Mouse (Mus musculus) embryonic facial prominence, embryonic 11.5 days (tissue): ENCODE results near the gene Pla2g3. TPM values are rescaled to one million over a fixed set of nuclear protein-coding genes. Genes with fewer than 3 reads are reported as not detected.

Experiments used
- ATAC-seq: fragments of 200-750 bp; cut with Nextera tagmentation; replicated peaks from 2 replicates; pipeline ENCODE4 v1.8.0; 2017; ENCODE audit warnings: low read depth; ENCODE audit not compliant: insufficient number of reproducible peaks, low FRiP score, low TSS enrichment
- DNase-seq: peaks from one replicate; pipeline ENCODE4 v3.0.0-alpha.2; 2015; ENCODE audit warnings: low spot score
- H3K27ac ChIP-seq: fragments of 300-500 bp; sonication (generic); replicated peaks from 2 replicates; pipeline ENCODE4 v1.5.1; 2014; ENCODE audit warnings: mild to moderate bottlenecking, low read depth, low read length, control low read depth
- H3K27me3 ChIP-seq: fragments of 300-500 bp; sonication (generic); 2 replicates; pipeline ENCODE4 v1.6.1; 2014; ENCODE audit warnings: mild to moderate bottlenecking, low read length, moderate library complexity, mixed read lengths; ENCODE audit not compliant: control insufficient read depth, insufficient read depth
- H3K36me3 ChIP-seq: fragments of 300-500 bp; sonication (generic); replicated peaks from 2 replicates; pipeline ENCODE4 v1.6.1; 2014; ENCODE audit warnings: low read depth, mild to moderate bottlenecking, low read length, moderate library complexity, mixed read lengths; ENCODE audit not compliant: control insufficient read depth, insufficient read depth
- H3K4me1 ChIP-seq: fragments of 300-500 bp; sonication (generic); 2 replicates; pipeline ENCODE4 v1.6.1; 2014; ENCODE audit warnings: low read length, mixed read lengths; ENCODE audit not compliant: control insufficient read depth, insufficient read depth
- H3K4me2 ChIP-seq: fragments of 300-500 bp; sonication (generic); 2 replicates; pipeline ENCODE4 v1.6.1; 2014; ENCODE audit warnings: low read depth, mild to moderate bottlenecking, control low read depth, low read length, moderate library complexity
- H3K4me3 ChIP-seq: fragments of 300-500 bp; sonication (generic); 2 replicates; pipeline ENCODE4 v1.5.1; 2014; ENCODE audit warnings: low read depth, low read length, control low read depth
- H3K9ac ChIP-seq: fragments of 300-500 bp; sonication (generic); replicated peaks from 2 replicates; pipeline ENCODE4 v1.6.1; 2014; ENCODE audit warnings: mild to moderate bottlenecking, control low read depth, low read length
- H3K9me3 ChIP-seq: fragments of 300-500 bp; sonication (generic); replicated peaks from 2 replicates; pipeline ENCODE4 v1.6.1; 2016; ENCODE audit warnings: mild to moderate bottlenecking, low read length, inconsistent platforms, mixed read lengths; ENCODE audit not compliant: control insufficient read depth
- WGBS: fragments of 180-500 bp; shearing (Covaris S2); extraction: QIAGEN DNeasy Blood & Tissue Kit; methylation state at CpG from one replicate; pipeline ENCODE4 v1.1.7; 2014; 5-methylcytosine and 5-hydroxymethylcytosine counted together
- polyA plus RNA-seq: library from polyadenylated mRNA; unstranded; fragments of >200 nt; fragmentation: Nextera tagmentation; extraction: Ambion mirVana; gene quantifications from 2 replicates; pipeline ENCODE4 v1.2.1, GENCODE M21; 2014

Pla2g3 gene
- polyA plus RNA-seq, 1 experiment from 2014 or later, result 0.41 TPM

GRCm38 (mm10) chr11:3517846-3518732 is 30.0 kb downstream of the Pla2g3 start:
- peaks cover 3% of the 10 kb centered on the region; the same call in 1 of the 2 replicates for H3K27me3 ChIP-seq
- peak overlapping the region; percentile 82; the same call in 1 of the 2 replicates for H3K4me2 ChIP-seq
- H3K36me3 ChIP-seq, result no peaks in the 10 kb centered on the region; the same call in none of the 2 replicates
- 62% methylated on average over 13 of the region's 13 CpGs for WGBS
- no peak for DNase-seq
- no peak for ATAC-seq
- no peak overlapping the region for H3K4me3 ChIP-seq
- no peak overlapping the region for H3K27ac ChIP-seq
- H3K4me1 ChIP-seq, result peaks cover 4% of the 10 kb centered on the region; the same call in 1 of the 2 replicates
- H3K9me3 ChIP-seq, result no peaks in the 10 kb centered on the region
- peak overlapping the region; percentile 41; the same call in 1 of the 2 replicates for H3K9ac ChIP-seq

GRCm38 (mm10) chr11:3519051-3519726 is 31.1 kb downstream of the Pla2g3 start:
- DNase-seq, result no peak

GRCm38 (mm10) chr11:3519756-3520398 is 31.8 kb downstream of the Pla2g3 start:
- no peak overlapping the region for H3K4me2 ChIP-seq
- peaks cover 3% of the 10 kb centered on the region; the same call in 1 of the 2 replicates for H3K27me3 ChIP-seq
- DNase-seq (no peak), ATAC-seq (no peak)
- H3K4me3 ChIP-seq, result no peak overlapping the region
- no peaks in the 10 kb centered on the region for H3K9me3 ChIP-seq
- H3K36me3 ChIP-seq, result no peaks in the 10 kb centered on the region; the same call in none of the 2 replicates
- whole genome bisulfite sequencing, result 84% methylated on average over 11 of the region's 11 CpGs
- H3K4me1 ChIP-seq, result peaks cover 4% of the 10 kb centered on the region; the same call in 1 of the 2 replicates
- H3K9ac ChIP-seq, result no peak overlapping the region
- no peak overlapping the region for H3K27ac ChIP-seq

More at GRCm38 (mm10) chr11:3519051-3519726, 31.1 kb downstream of the Pla2g3 start:
- Histone ChIP-seq H3K9me3 (no peaks in the 10 kb centered on the region), H3K9ac (no peak overlapping the region), H3K27me3 (peaks cover 3% of the 10 kb centered on the region; the same call in 1 of the 2 replicates), H3K4me3 (no peak overlapping the region), H3K36me3 (no peaks in the 10 kb centered on the region; the same call in none of the 2 replicates), H3K4me1 (peaks cover 4% of the 10 kb centered on the region; the same call in 1 of the 2 replicates), H3K4me2 (no peak overlapping the region), H3K27ac (no peak overlapping the region)
- no peak for ATAC-seq
- 76% methylated on average over 4 of the region's 4 CpGs for WGBS

GRCm38 (mm10) chr11:3520919-3521318 is 32.8 kb downstream of the Pla2g3 start:
- DNase-seq, result no peak
- ATAC-seq, result no peak
- no peak overlapping the region for H3K9ac ChIP-seq
- H3K4me3 ChIP-seq, result no peak overlapping the region
- no peaks in the 10 kb centered on the region; the same call in none of the 2 replicates for H3K36me3 ChIP-seq
- H3K27ac ChIP-seq, result no peak overlapping the region
- peaks cover 4% of the 10 kb centered on the region; the same call in 1 of the 2 replicates for H3K4me1 ChIP-seq
- 80% methylated on average over 14 of the region's 14 CpGs for WGBS
- no peak overlapping the region for H3K4me2 ChIP-seq
- no peaks in the 10 kb centered on the region for H3K9me3 ChIP-seq
- H3K27me3 ChIP-seq, result peaks cover 3% of the 10 kb centered on the region; the same call in 1 of the 2 replicates

GRCm38 (mm10) chr11:3521339-3522224 is 33.5 kb downstream of the Pla2g3 start:
- no peaks in the 10 kb centered on the region for H3K9me3 ChIP-seq
- H3K9ac ChIP-seq, result no peak overlapping the region
- no peak for DNase-seq
- H3K4me3 ChIP-seq, result no peak overlapping the region
- H3K4me2 ChIP-seq, result no peak overlapping the region
- H3K36me3 ChIP-seq, result no peaks in the 10 kb centered on the region; the same call in none of the 2 replicates
- 86% methylated on average over 23 of the region's 23 CpGs for WGBS
- H3K4me1 ChIP-seq, result peaks cover 4% of the 10 kb centered on the region; the same call in 1 of the 2 replicates
- H3K27me3 ChIP-seq, result no peaks in the 10 kb centered on the region
- ATAC-seq, result no peak
- H3K27ac ChIP-seq, result no peak overlapping the region

GRCm38 (mm10) chr11:3522285-3523000 is 34.4 kb downstream of the Pla2g3 start:
- Histone ChIP-seq H3K27me3 (no peaks in the 10 kb centered on the region), H3K27ac (no peak overlapping the region), H3K4me1 (peaks cover 2% of the 10 kb centered on the region; the same call in 1 of the 2 replicates), H3K4me3 (no peak overlapping the region), H3K36me3 (no peaks in the 10 kb centered on the region; the same call in none of the 2 replicates), H3K4me2 (no peak overlapping the region), H3K9me3 (no peaks in the 10 kb centered on the region), H3K9ac (no peak overlapping the region)
- 92% methylated on average over 17 of the region's 17 CpGs for WGBS
- ATAC-seq, result no peak
- no peak for DNase-seq
